Mouse (Mus musculus) embryonic fibroblast, embryonic 13.5 days (primary cell): Measurements from ENCODE around the gene Apex1. TPM values are rescaled to one million over a fixed set of nuclear protein-coding genes. Genes with fewer than 3 reads are reported as not detected.
A peak's percentile ranks its signal among the peaks of the same experiment; 100 is the strongest.
"Not testable (repeated sequence)": the region's sequence is repeated elsewhere in the genome, so short reads cannot be mapped to it uniquely, and the experiment has no call there.

Source experiments
- H3K27ac ChIP-seq: 2 replicates; pipeline ENCODE4 v1.5.1; 2012; ENCODE audit warnings: low read length, control low read depth, inconsistent platforms; ENCODE audit not compliant: insufficient read depth
- H3K4me1 ChIP-seq: 2 replicates; pipeline ENCODE4 v1.6.1; 2011; ENCODE audit warnings: low read length; ENCODE audit not compliant: control insufficient read depth, insufficient read depth
- H3K4me3 ChIP-seq: 2 replicates; pipeline ENCODE4 v1.5.1; 2011; ENCODE audit warnings: mild to moderate bottlenecking, control low read depth, low read length; ENCODE audit not compliant: insufficient read depth
- CTCF ChIP-seq: IDR thresholded peaks from 2 replicates; pipeline ENCODE4 v1.5.1; 2011; ENCODE audit warnings: mild to moderate bottlenecking, control low read depth, low read length, moderate library complexity, borderline replicate concordance; ENCODE audit not compliant: insufficient read depth
- POLR2A ChIP-seq: IDR thresholded peaks from 2 replicates; pipeline ENCODE4 v1.6.1; 2011; ENCODE audit warnings: low read depth, mild to moderate bottlenecking, control low read depth, low read length, moderate library complexity
- polyA plus RNA-seq: library from polyadenylated mRNA; stranded (reverse); fragments of >200 nt; gene quantifications from 2 replicates; pipeline ENCODE4 v1.2.4, GENCODE M21; 2011; ENCODE audit warnings: low read depth; ENCODE audit not compliant: missing spikeins, insufficient read length

Apex1 gene
- polyA plus RNA-seq, 1 experiment: 68.1 TPM

DNA sequence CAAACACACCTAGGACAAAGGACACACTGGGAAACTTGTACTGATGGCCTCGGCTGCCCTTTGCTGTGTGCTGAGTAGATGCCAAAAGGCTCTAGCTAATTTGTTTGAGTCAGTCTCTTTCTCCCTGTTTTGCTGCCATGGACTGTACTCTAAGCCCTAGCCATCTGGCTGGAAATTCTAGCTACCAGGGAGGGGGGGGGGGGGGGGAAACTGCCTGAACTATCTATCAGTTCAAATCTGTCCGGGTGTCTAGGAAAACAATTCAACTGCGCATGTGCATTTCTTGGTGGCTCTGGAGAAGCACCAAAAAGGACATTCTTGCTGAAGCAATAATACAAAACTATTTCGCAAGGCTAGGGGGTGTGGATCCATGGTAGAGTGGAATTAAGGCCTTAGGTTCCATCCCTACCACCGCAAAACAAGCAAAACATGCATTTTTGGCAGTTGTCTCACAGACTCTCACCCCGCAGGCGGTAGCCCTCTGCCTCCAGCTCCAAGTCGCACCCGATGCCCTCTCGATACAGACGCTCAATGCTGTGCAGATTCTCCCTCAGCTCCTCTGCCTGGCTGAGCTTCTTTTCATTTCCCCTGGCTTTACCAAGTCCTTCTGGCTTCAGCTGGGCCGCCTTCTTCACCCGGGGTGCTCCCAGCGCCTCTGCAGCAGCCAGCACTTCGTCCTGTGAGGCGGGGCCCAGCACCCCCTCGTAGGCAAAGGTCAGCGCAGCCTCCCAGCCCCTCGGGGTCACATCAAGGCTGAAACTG is 28.6 kb upstream of the Apex1 start:
- TF ChIP-seq POLR2A (no peak; the same call in none of the 2 replicates), CTCF (no peak)
- Histone ChIP-seq H3K4me1 (peaks cover 11% of the 10 kb centered on the region), H3K27ac (peak overlapping the region; percentile 87), H3K4me3 (no peak overlapping the region)

DNA sequence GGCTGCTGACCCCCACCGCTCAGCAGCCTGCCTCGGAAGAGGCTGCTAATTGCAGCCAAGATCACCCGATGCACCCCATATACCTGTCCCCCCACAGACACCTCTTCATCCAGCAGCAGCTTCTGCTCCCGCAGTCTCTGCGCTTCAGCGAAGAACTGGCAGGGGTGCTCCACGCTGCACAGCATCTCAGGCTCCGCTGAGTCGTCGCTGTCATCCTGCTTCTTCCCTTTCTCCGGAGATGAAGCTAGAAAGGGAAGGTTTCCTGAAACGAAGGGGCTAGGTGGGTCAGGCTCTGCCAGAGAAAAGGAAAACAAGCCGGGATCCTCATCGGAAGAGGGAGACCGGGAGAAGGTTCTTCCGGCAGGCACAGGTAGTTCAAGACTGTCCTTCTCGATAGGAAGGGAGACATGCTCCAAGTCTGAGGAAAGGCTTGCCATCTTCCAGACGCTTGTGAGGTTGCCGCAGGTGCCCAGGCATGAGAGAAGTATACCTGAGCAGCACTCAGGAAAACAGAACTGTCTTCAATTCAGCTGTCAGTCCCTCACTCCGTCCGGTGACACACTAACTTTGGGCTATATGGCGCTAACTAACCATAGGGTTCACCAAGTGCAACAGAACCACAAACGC is 27.9 kb upstream of the Apex1 start:
- no peak overlapping the region for H3K4me3 ChIP-seq
- peak overlapping the region; percentile 71 for H3K27ac ChIP-seq
- H3K4me1 ChIP-seq: peaks cover 11% of the 10 kb centered on the region
- TF ChIP-seq POLR2A (no peak), CTCF (no peak)

DNA sequence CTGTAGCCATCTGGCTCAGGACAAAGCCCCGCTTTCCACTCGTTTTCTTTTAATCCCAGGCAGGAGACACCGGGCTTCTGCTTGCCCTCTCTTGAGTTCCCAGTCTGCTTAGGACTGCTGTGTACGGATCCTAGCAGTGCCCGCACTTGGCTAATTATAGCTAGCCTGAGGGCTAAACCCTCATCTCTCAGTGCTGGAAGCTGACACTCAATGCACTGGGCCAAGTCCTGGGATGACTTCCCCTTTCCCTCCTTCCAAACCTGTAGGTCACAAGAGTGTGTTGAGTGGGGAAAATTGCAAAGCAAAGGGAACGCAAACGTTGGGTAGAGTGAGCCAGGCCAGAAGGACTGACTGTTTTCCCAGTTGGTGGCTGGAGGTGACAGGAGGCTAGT is 27.4 kb upstream of the Apex1 start, which contains the start of gene Klhl33:
Klhl33 (minus strand) TSS at position 134 of the 392 bp plus-strand sequence.
- TF ChIP-seq CTCF: no peak
- no peak for TF ChIP-seq POLR2A
- Histone ChIP-seq H3K4me3 (no peak within 1 kb of the TSS), H3K4me1 (peaks cover 11% of the 10 kb centered on the region), H3K27ac (peak within 1 kb of the TSS; percentile 71)

DNA sequence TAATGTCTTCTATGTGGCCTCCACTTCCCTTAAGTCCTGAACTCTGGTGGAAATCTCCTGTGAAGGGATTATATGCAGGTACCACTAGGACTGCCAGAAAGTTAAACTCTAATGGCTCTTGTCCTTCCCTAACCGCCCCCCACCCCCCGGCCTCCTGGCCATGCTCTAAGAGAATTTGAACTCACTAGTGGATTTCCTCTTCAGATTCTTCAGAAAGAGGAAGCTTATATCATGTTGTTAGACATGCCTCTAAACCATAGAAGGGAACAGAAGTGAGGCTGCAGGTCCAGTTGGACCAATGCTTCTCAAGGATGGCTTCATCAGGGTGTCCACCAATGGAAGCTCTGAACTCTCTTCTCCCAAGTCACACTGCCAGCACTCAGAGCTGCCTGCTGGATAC is 26.8 kb upstream of the Apex1 start:
- H3K27ac ChIP-seq, H3K4me3 ChIP-seq, H3K4me1 ChIP-seq: not testable (repeated sequence)

DNA sequence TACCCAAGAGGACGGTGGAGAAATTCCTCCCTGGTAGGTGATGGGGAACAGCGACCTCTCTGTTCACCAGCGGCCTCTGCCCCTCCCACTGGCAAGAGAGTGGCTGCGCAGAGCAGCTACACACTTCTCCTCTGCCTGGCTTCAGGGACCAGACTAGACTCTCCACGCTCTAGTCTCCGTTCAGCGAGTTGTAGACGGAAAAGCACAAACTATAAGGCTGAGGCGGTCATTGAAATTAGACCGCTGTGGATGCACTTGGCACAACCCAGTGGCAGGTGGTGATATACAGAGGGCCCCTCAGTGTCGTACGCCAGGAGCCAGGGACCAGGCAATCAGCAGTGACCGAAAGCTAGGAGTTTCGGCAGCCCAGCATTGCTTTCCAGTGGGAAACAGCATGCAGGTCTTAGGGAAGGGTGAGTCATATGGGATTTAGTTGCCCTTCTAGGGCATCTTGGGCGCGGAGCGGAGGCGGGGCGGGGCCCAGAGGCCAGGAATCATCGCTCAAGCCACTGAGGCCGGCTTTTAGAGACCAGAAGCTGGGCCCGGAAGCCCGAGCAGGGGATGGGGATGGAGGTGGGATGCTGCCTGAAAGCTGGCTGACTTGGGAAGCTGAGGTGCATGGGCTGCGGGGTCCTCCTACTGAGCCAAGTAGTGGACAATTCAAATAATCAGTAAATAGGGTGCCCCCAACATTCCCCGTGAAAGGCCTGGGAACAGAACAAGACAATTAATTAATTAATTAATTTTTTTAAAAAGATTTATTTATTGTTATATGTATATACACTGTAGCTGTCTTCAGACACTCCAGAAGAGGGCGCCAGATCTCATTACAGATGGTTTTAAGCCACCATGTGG is 20.6 kb upstream of the Apex1 start:
- H3K27ac ChIP-seq: peak overlapping the region; percentile 43
- peak; percentile 60; the same call in 1 of the 2 replicates for TF ChIP-seq POLR2A
- TF ChIP-seq CTCF: peak; percentile 53; the same call in 1 of the 2 replicates
- H3K4me3 ChIP-seq: peak overlapping the region; percentile 18
- H3K4me1 ChIP-seq: no peaks in the 10 kb centered on the region; the same call in 1 of the 2 replicates

DNA sequence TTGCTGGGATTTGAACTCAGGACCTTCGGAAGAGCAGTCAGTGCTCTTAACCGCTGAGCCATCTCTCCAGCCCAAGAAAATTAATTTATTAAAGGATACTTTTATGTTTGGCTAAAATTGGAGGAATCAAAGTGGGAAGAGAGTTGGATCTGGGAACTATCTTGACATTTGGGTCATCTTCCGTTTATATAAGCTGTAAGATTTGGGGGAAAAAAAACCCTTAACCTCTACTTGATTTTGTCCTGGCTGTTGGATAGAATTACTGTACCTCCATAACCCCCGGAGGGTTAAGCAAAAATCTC is 20.0 kb upstream of the Apex1 start:
- Histone ChIP-seq H3K4me3 (no peak overlapping the region), H3K27ac (no peak overlapping the region), H3K4me1 (no peaks in the 10 kb centered on the region; the same call in 1 of the 2 replicates)
- TF ChIP-seq POLR2A (no peak), CTCF (no peak)

DNA sequence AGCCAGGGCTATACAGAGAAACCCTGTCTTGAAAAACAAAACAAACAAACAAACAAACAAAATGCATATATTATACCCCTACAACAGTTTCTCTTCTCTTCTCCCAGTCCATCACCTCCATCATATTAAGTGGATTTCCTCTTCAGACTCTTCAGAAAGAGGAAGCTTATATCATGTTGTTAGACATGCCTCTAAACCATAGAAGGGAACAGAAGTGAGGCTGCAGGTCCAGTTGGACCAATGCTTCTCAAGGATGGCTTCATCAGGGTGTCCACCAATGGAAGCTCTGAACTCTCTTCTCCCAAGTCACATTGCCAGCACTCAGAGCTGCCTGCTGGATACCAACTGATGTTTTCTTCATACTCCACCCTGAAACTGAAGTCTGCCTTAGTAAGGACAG is 19.4 kb upstream of the Apex1 start:
- not testable (repeated sequence) for H3K4me3 ChIP-seq, H3K4me1 ChIP-seq, H3K27ac ChIP-seq

DNA sequence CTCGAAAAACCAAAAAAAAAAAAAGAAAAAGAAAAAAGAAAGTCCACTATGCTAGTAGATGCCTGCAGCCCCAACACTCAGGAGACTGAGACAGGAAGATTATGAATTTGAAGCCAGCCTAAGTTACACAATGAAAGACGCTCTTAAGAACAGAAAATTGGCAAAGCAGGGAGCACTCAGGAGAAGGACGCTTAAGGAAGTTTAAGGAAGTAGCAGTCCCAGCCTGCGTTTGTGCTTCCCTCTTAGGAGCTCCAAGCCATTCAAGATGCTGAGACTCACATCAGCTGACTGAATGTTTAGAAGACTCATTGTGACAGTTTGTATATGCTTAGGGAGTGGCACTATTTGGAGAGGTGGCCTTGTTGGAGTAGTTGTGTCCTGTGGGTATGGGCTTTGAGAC is 16.6 kb upstream of the Apex1 start:
- no peak for TF ChIP-seq POLR2A
- TF ChIP-seq CTCF: no peak
- Histone ChIP-seq H3K4me1 (no peaks in the 10 kb centered on the region), H3K27ac (no peak overlapping the region), H3K4me3 (no peak overlapping the region)

DNA sequence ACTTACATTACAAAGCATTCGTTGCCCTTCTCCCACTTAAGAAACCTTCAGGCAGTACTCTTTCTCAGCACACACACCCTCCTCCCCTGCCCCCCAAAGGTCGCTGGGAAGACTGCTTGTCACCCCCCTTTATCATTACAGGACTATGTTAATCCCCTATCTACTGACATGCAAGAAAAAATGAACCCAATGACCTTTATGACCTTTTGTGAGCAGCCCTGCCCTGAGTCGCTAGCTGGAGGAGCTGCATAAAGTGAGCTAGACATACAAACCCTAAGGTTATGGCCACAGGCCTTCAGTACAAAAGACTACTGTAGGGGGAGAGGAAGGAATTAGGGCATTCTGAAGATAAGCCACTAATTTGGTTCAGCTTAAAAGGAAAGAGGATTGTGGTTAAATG is 13.4 kb upstream of the Apex1 start:
- TF ChIP-seq CTCF (no peak), POLR2A (no peak)
- no peaks in the 10 kb centered on the region for H3K4me1 ChIP-seq

DNA sequence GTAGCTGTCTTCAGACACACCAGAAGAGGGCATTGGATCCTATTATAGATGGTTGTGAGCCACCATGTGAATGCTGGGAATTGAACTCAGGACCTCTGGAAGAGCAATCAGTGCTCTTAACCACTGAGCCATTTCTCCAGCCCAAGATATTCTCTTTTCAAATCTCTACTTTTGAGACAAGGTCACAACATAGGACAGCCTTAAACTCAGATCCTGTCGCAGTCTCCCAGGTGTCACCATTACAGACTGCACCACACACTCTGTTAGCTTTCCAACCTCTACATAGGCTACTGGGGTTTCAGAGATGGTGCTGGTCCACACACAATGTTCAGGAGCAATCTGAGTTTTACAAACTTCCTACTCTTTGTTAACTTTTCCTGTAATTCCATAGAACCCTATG is 1.3 kb upstream of the Apex1 start:
- not testable (repeated sequence) for H3K4me1 ChIP-seq, H3K27ac ChIP-seq
- peak overlapping the region; percentile 45 for H3K4me3 ChIP-seq

More for the DNA sequence above, 13.4 kb upstream of the Apex1 start:
- H3K27ac ChIP-seq: no peak overlapping the region
- H3K4me3 ChIP-seq: no peak overlapping the region
